Mouse (Mus musculus) MEL (cell line): Measurements from ENCODE around the gene Ints11. TPM values are rescaled to one million over a fixed set of nuclear protein-coding genes. Genes with fewer than 3 reads are reported as not detected.

Source experiments
- DNase-seq: peaks from one replicate; pipeline ENCODE4 v3.0.0; 2011; ENCODE audit warnings: low read depth, low spot score
- H3K27ac ChIP-seq: 2 replicates; pipeline ENCODE4 v1.5.1; 2012; ENCODE audit warnings: low read depth, mild to moderate bottlenecking, control low read depth, low read length, moderate library complexity; ENCODE audit not compliant: control insufficient read depth
- H3K27me3 ChIP-seq, 2 experiments: fragments of 150-350 bp in 1 of 2; sonication (generic) in 1 of 2; 2 replicates each; pipeline ENCODE4 v1.6.1; 2012; ENCODE audit warnings: low read length in 2 of 2, mild to moderate bottlenecking in 2 of 2, improper control_type of control experiment in 1 of 2, moderate library complexity in 1 of 2; ENCODE audit not compliant: insufficient read depth in 2 of 2, control insufficient read depth in 1 of 2
- H3K36me3 ChIP-seq, 2 experiments: 2 replicates each; pipeline ENCODE4 v1.6.1; 2012 to 2014; ENCODE audit warnings: low read length in 2 of 2, improper control_type of control experiment in 1 of 2, inconsistent platforms in 1 of 2, mild to moderate bottlenecking in 1 of 2; ENCODE audit not compliant: insufficient read depth in 2 of 2, control insufficient read depth in 1 of 2
- H3K4me1 ChIP-seq, 2 experiments: fragments of 150-350 bp in 1 of 2; sonication (generic) in 1 of 2; 2 replicates each; pipeline ENCODE4 v1.6.1; 2012; ENCODE audit warnings: low read length in 2 of 2, improper control_type of control experiment in 1 of 2, mild to moderate bottlenecking in 1 of 2; ENCODE audit not compliant: insufficient read depth in 2 of 2, control insufficient read depth in 1 of 2
- H3K4me3 ChIP-seq, 2 experiments: fragments of 150-350 bp in 1 of 2; sonication (generic) in 1 of 2; 2 replicates each; pipeline ENCODE4 v1.5.1; 2012; ENCODE audit warnings: low read depth in 2 of 2, low read length in 2 of 2, mild to moderate bottlenecking in 2 of 2, moderate library complexity in 2 of 2, control low read depth in 1 of 2, improper control_type of control experiment in 1 of 2; ENCODE audit not compliant: control insufficient read depth in 1 of 2, insufficient read depth in 1 of 2
- H3K79me2 ChIP-seq: 2 replicates; pipeline ENCODE4 v1.6.1; 2012; ENCODE audit warnings: mild to moderate bottlenecking, low read length, moderate library complexity; ENCODE audit not compliant: control insufficient read depth, poor library complexity, insufficient read depth
- H3K9ac ChIP-seq: 2 replicates; pipeline ENCODE4 v1.6.1; 2012; ENCODE audit warnings: low read depth, mild to moderate bottlenecking, control low read depth, low read length, moderate library complexity; ENCODE audit not compliant: control insufficient read depth, poor library complexity, severe bottlenecking
- H3K9me3 ChIP-seq: fragments of 150-350 bp; sonication (generic); replicated peaks from 2 replicates; pipeline ENCODE4 v1.6.1; 2012; ENCODE audit warnings: mild to moderate bottlenecking, low read length, improper control_type of control experiment, moderate library complexity; ENCODE audit not compliant: insufficient read depth
- E2F4 ChIP-seq: IDR thresholded peaks from 2 replicates; pipeline ENCODE4 v1.6.1; 2011; ENCODE audit warnings: low read depth, low read length, improper control_type of control experiment, borderline replicate concordance
- ETS1 ChIP-seq: IDR thresholded peaks from 2 replicates; pipeline ENCODE4 v1.6.1; 2012; ENCODE audit warnings: low read depth, mild to moderate bottlenecking, inconsistent platforms, low read length, improper control_type of control experiment, moderate library complexity
- GATA1 ChIP-seq: IDR thresholded peaks from 2 replicates; pipeline ENCODE4 v1.6.1; 2011; ENCODE audit warnings: low read depth, low read length, improper control_type of control experiment
- HCFC1 ChIP-seq: IDR thresholded peaks from 2 replicates; pipeline ENCODE4 v1.6.1; 2012; ENCODE audit warnings: low read depth, mild to moderate bottlenecking, inconsistent platforms, low read length, improper control_type of control experiment, moderate library complexity
- MAFK ChIP-seq: IDR thresholded peaks from 2 replicates; pipeline ENCODE4 v1.6.1; 2011; ENCODE audit warnings: low read depth, mild to moderate bottlenecking, low read length, improper control_type of control experiment, borderline replicate concordance
- MEF2A ChIP-seq: IDR thresholded peaks from 2 replicates; pipeline ENCODE4 v1.6.1; 2014; ENCODE audit warnings: low read depth, mild to moderate bottlenecking, inconsistent platforms, low read length, improper control_type of control experiment; ENCODE audit not compliant: poor library complexity, insufficient replicate concordance, severe bottlenecking; ENCODE audit errors: extremely low read depth
- MYB ChIP-seq: IDR thresholded peaks from 2 replicates; pipeline ENCODE4 v1.6.1; 2011; ENCODE audit warnings: mild to moderate bottlenecking, low read depth, low read length, improper control_type of control experiment
- MYC ChIP-seq: IDR thresholded peaks from 2 replicates; pipeline ENCODE4 v1.6.1; 2011; ENCODE audit warnings: low read depth, mild to moderate bottlenecking, low read length, improper control_type of control experiment, moderate library complexity
- NRF1 ChIP-seq: IDR thresholded peaks from 2 replicates; pipeline ENCODE4 v1.6.1; 2014; ENCODE audit warnings: low read depth, mild to moderate bottlenecking, inconsistent platforms, low read length, improper control_type of control experiment, moderate library complexity; ENCODE audit not compliant: poor library complexity, insufficient read depth, severe bottlenecking
- POLR2AphosphoS2 ChIP-seq: IDR thresholded peaks from 2 replicates; pipeline ENCODE4 v1.6.1; 2011; ENCODE audit warnings: low read length, improper control_type of control experiment
- POLR2AphosphoS5 ChIP-seq: IDR thresholded peaks from 2 replicates; pipeline ENCODE4 v1.6.1; 2012; ENCODE audit warnings: low read depth, borderline replicate concordance, mild to moderate bottlenecking, inconsistent platforms, low read length, moderate library complexity, mixed read lengths
- RAD21 ChIP-seq: IDR thresholded peaks from 2 replicates; pipeline ENCODE4 v1.6.1; 2011; ENCODE audit warnings: mild to moderate bottlenecking, low read depth, low read length, improper control_type of control experiment
- SMC3 ChIP-seq: IDR thresholded peaks from 2 replicates; pipeline ENCODE4 v1.6.1; 2011; ENCODE audit warnings: low read depth, low read length, improper control_type of control experiment
- TBP ChIP-seq: IDR thresholded peaks from 2 replicates; pipeline ENCODE4 v1.8.0; 2011; ENCODE audit warnings: low read depth, low read length, improper control_type of control experiment
- TCF12 ChIP-seq: IDR thresholded peaks from 2 replicates; pipeline ENCODE4 v1.6.1; 2014; ENCODE audit warnings: low read depth, mild to moderate bottlenecking, inconsistent platforms, low read length, improper control_type of control experiment, moderate library complexity
- ZC3H11A ChIP-seq: IDR thresholded peaks from 2 replicates; pipeline ENCODE4 v1.6.1; 2012; ENCODE audit warnings: low read depth, mild to moderate bottlenecking, inconsistent platforms, low read length, improper control_type of control experiment
- ZNF384 ChIP-seq: IDR thresholded peaks from 2 replicates; pipeline ENCODE4 v1.6.1; 2012; ENCODE audit warnings: low read depth, mild to moderate bottlenecking, inconsistent platforms, low read length, improper control_type of control experiment
- polyA plus RNA-seq, 2 experiments: library from polyadenylated mRNA; stranded (reverse) in 1 of 2; unstranded in 1 of 2; fragments of >175 nt in 1 of 2; fragments of >200 nt in 1 of 2; gene quantifications; 2 replicates each; pipeline versions ENCODE4 v1.2.1 to v1.2.4; 2012; ENCODE audit warnings: low replicate concordance in 2 of 2, low read depth in 1 of 2; ENCODE audit not compliant: insufficient read length in 2 of 2, insufficient read depth in 1 of 2, missing spikeins in 1 of 2
- total RNA-seq: library from RNA; depleted of rRNA; stranded (reverse); fragments of 300-350 nt; gene quantifications from 2 replicates; pipeline ENCODE4 v1.2.3, GENCODE M21; 2012

Gene Ints11
- total and polyA plus RNA-seq, 3 experiments, result 78.9 to 96.8 TPM; not detected in 1

DNA sequence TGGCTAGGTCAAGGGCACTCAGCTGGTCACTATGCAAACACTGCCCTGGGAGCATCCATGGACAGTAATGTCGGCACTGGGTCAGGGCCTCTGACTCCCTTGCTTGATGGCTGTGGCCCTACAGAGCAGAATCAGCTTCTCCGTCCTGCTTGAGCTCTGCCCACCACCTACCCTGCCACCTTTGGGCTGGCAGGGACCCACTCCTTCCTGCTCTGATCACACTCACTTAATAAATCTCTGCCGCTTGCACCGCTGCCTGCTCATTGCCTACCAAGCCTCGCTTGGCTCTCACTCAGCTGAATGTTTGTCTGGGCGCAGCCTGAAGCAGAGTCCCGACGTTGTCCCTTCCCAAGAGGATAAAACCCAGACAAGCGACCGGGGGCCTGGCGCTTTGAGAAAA is 37.7 kb downstream of the Ints11 start:
- no peak overlapping the region for H3K4me3 ChIP-seq
- H3K36me3 ChIP-seq, result no peaks in the 10 kb centered on the region; a peak in 1 of 4 replicates
- H3K9me3 ChIP-seq, result no peaks in the 10 kb centered on the region
- H3K27me3 ChIP-seq, result no peaks in the 10 kb centered on the region
- no peak overlapping the region for H3K9ac ChIP-seq
- H3K4me1 ChIP-seq, result no peaks in the 10 kb centered on the region
- no peaks in the 10 kb centered on the region for H3K79me2 ChIP-seq
- no peak overlapping the region for H3K27ac ChIP-seq
- TF ChIP-seq GATA1, result no peak
- no peak for TF ChIP-seq NRF1
- no peak for TF ChIP-seq MYB
- no peak for TF ChIP-seq MEF2A
- DNase-seq, result no peak

DNA sequence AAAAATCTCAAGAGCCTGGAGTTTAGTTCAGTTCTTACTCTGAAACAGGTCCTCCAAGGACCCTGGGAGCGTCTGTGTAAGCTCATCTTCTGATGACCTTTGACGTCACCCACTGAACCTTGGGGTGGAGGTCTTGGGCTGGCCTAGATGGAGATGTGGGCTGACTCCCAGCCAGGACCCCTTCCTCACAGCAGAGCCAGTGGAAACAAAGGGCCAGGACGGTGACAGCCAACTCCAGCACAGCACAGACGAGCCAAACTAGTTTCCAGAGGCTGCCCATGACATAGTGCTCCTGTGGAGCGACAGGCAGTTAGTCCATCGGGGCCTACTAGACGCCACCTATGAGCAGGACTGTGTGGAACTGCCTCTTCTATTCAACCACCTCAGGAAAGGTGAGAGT is 38.9 kb downstream of the Ints11 start:
- no peak for DNase-seq
- H3K27ac ChIP-seq, result no peak overlapping the region
- no peak overlapping the region for H3K9ac ChIP-seq
- H3K79me2 ChIP-seq, result no peaks in the 10 kb centered on the region
- H3K4me1 ChIP-seq, result no peaks in the 10 kb centered on the region
- no peak for TF ChIP-seq E2F4
- no peaks in the 10 kb centered on the region; a peak in 1 of 4 replicates for H3K36me3 ChIP-seq
- H3K4me3 ChIP-seq, result no peak overlapping the region
- no peaks in the 10 kb centered on the region for H3K9me3 ChIP-seq
- no peaks in the 10 kb centered on the region for H3K27me3 ChIP-seq

DNA sequence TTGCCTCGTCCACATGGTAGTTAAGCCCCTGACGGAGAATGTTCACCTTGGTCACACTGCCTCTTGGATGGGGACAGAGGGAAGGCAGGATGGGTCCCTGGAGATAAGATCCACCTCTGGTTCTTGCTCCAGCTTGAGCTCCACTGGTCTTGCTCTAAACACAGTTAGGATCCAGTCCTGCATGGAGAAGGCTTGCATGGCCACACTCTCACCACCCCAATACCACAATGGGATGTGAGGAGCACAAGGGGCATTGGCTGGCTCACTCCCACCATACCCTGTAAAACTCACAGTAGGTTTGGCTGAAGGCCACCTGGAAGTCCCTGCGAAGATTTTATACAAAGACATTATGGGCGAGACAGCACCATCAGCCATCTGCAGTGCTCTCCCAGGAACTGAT is 39.4 kb downstream of the Ints11 start:
- H3K4me3 ChIP-seq, result no peak overlapping the region
- no peak for TF ChIP-seq NRF1
- TF ChIP-seq E2F4, result no peak
- TF ChIP-seq ZC3H11A, result no peak
- TF ChIP-seq TCF12, result no peak
- TF ChIP-seq MYC, result no peak
- TF ChIP-seq ZNF384, result no peak
- no peak for TF ChIP-seq GATA1
- no peak for TF ChIP-seq RAD21
- no peak for TF ChIP-seq HCFC1
- no peak for TF ChIP-seq MAFK
- no peak for TF ChIP-seq ETS1
- no peak for TF ChIP-seq POLR2AphosphoS2
- no peak for TF ChIP-seq TBP
- no peak for TF ChIP-seq POLR2AphosphoS5
- no peak for TF ChIP-seq SMC3

More for the DNA sequence above, 39.4 kb downstream of the Ints11 start:
- H3K27ac ChIP-seq, result no peak overlapping the region
- no peaks in the 10 kb centered on the region for H3K4me1 ChIP-seq
- no peaks in the 10 kb centered on the region for H3K79me2 ChIP-seq
- H3K9me3 ChIP-seq, result no peaks in the 10 kb centered on the region
- H3K27me3 ChIP-seq, result no peaks in the 10 kb centered on the region
- H3K36me3 ChIP-seq, result no peaks in the 10 kb centered on the region; a peak in 1 of 4 replicates
- no peak overlapping the region for H3K9ac ChIP-seq
- DNase-seq, result no peak
